In genomic region chr10:125790924-125791323, GRCm38 (mm10) we compare ENCODE assay signal across 23 mouse cellular contexts.
"Had no signal": no experiment of that assay in that cellular context is flagged by ENCODE, and none has a peak within 500 bp of the region (broad histone marks: within the 10 kb centered on the region; RNA-seq: fewer than 3 reads in every experiment).

No protein-coding gene starts in this region.

- H3K27me3 ChIP-seq: limb, embryonic 12.5 days; liver, embryonic 12.5 days; liver, embryonic 15.5 days; lung, embryonic 15.5 days; megakaryocyte, embryonic 14.5 days; midbrain, embryonic 13.5 days; neural tube, embryonic 12.5 days; neural tube, embryonic 15.5 days; stomach, embryonic 15.5 days had no signal

- H3K9me3 ChIP-seq: limb, embryonic 12.5 days; liver, embryonic 12.5 days; liver, embryonic 15.5 days; lung, embryonic 15.5 days; neural tube, embryonic 15.5 days; stomach, embryonic 15.5 days had no signal

- H3K4me2 ChIP-seq: limb, embryonic 12.5 days; liver, embryonic 12.5 days; liver, embryonic 15.5 days; lung, embryonic 15.5 days; midbrain, embryonic 13.5 days; neural tube, embryonic 12.5 days; neural tube, embryonic 15.5 days; stomach, embryonic 15.5 days had no signal

- H3K36me3 ChIP-seq: limb, embryonic 12.5 days; liver, embryonic 12.5 days; liver, embryonic 15.5 days; lung, embryonic 15.5 days; midbrain, embryonic 10.5 days; midbrain, embryonic 13.5 days; neural tube, embryonic 12.5 days; neural tube, embryonic 15.5 days; stomach, embryonic 15.5 days had no signal

- H3K27ac ChIP-seq: kidney, postnatal 0 days; layer of hippocampus, adult 2 months; limb, embryonic 12.5 days; liver, embryonic 12.5 days; liver, embryonic 15.5 days; lung, embryonic 15.5 days; midbrain, embryonic 10.5 days; midbrain, embryonic 13.5 days; neural tube, embryonic 12.5 days; neural tube, embryonic 15.5 days; stomach, embryonic 15.5 days had no signal

- DNase-seq: kidney, adult 2 months; kidney, postnatal 25 days; layer of hippocampus, adult 9-11 months; liver; lung, adult 18-20 months; lung, postnatal 10 days; lung, postnatal 36 days; retina, postnatal 1 day; right cerebral cortex, postnatal 25 days; spleen, adult 18-20 months; thymus, postnatal 25 days had no signal

- H3K9ac ChIP-seq: limb, embryonic 12.5 days; liver, embryonic 12.5 days; liver, embryonic 15.5 days; lung, embryonic 15.5 days; midbrain, embryonic 13.5 days; neural tube, embryonic 12.5 days; neural tube, embryonic 15.5 days; stomach, embryonic 15.5 days had no signal

- H3K4me3 ChIP-seq: layer of hippocampus, adult 2 months; limb, embryonic 12.5 days; liver, embryonic 12.5 days; liver, embryonic 15.5 days; lung, embryonic 15.5 days; megakaryocyte, embryonic 14.5 days; midbrain, embryonic 10.5 days; midbrain, embryonic 13.5 days; neural tube, embryonic 12.5 days; neural tube, embryonic 15.5 days; stomach, embryonic 15.5 days had no signal

- H3K4me1 ChIP-seq: megakaryocyte, embryonic 14.5 days had no signal

- ATAC-seq: liver, embryonic 12.5 days; midbrain, embryonic 13.5 days had no signal
